Mouse (Mus musculus) forebrain, embryonic 12.5 days (tissue): ENCODE results near the gene Kif26b. TPM values are rescaled to one million over a fixed set of nuclear protein-coding genes. Genes with fewer than 3 reads are reported as not detected.

ENCODE experiments used
- ATAC-seq: fragments of 200-750 bp; cut with Nextera tagmentation; 2 replicates; pipeline ENCODE4 v1.8.0; 2017; ENCODE audit warnings: moderate TSS enrichment; ENCODE audit not compliant: low FRiP score
- H3K27ac ChIP-seq: fragments of 300-500 bp; sonication (generic); 2 replicates; pipeline ENCODE4 v1.5.1; 2016; ENCODE audit warnings: mild to moderate bottlenecking
- H3K27me3 ChIP-seq: fragments of 300-500 bp; sonication (generic); 2 replicates; pipeline ENCODE4 v1.6.1; 2016; ENCODE audit warnings: mild to moderate bottlenecking
- H3K36me3 ChIP-seq: fragments of 300-500 bp; sonication (generic); replicated peaks from 2 replicates; pipeline ENCODE4 v1.6.1; 2016; ENCODE audit warnings: mild to moderate bottlenecking
- H3K4me1 ChIP-seq: fragments of 300-500 bp; sonication (generic); 2 replicates; pipeline ENCODE4 v1.6.1; 2016
- H3K4me2 ChIP-seq: fragments of 300-500 bp; sonication (generic); 2 replicates; pipeline ENCODE4 v1.6.1; 2016; ENCODE audit warnings: mild to moderate bottlenecking, moderate library complexity
- H3K4me3 ChIP-seq: fragments of 300-500 bp; sonication (generic); replicated peaks from 2 replicates; pipeline ENCODE4 v1.5.1; 2016; ENCODE audit warnings: mild to moderate bottlenecking
- H3K9ac ChIP-seq: fragments of 300-500 bp; sonication (generic); 2 replicates; pipeline ENCODE4 v1.6.1; 2016; ENCODE audit warnings: mild to moderate bottlenecking
- H3K9me3 ChIP-seq: fragments of 300-500 bp; sonication (generic); 2 replicates; pipeline ENCODE4 v1.6.1; 2016
- WGBS: fragments of 180-500 bp; shearing (Covaris S2); methylation state at CpG from one replicate; pipeline ENCODE4 v1.1.7; 2016; 5-methylcytosine and 5-hydroxymethylcytosine counted together
- polyA plus RNA-seq: library from polyadenylated mRNA; unstranded; fragments of >200 nt; fragmentation: Nextera tagmentation; extraction: Ambion mirVana; gene quantifications from 2 replicates; pipeline ENCODE4 v1.2.1, GENCODE M21; 2016

Gene Kif26b
- polyA plus RNA-seq, 1 experiment from 2014 or later = 7.0 TPM

DNA sequence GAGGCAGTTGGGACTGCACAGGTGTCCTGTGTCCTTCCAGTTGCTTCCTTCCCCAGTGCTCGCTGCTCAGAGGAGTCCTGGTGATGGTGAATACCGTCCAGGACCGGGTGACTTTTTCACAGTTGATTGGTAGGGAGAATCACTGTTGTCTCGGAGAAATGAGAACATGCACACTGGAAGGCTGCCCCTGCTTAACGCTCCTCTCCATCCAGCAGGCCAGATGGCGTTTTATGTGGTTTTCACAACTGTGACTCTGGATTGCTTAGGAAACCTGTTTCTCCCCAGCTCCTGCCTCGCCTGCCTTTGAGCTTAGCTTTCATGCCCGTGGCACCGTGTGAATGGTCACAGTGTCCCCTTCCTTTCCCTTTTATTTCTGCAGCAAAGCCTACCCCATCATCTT lies 95.0 kb downstream of the Kif26b start:
- no peaks in the 10 kb centered on the region for H3K36me3 ChIP-seq
- no peak overlapping the region for H3K4me3 ChIP-seq
- WGBS = 70% methylated on average over 9 of the region's 9 CpGs
- H3K27me3 ChIP-seq = no peaks in the 10 kb centered on the region
- H3K4me1 ChIP-seq = peaks cover 9% of the 10 kb centered on the region; the same call in 1 of the 2 replicates
- no peaks in the 10 kb centered on the region for H3K9me3 ChIP-seq
- no peak for ATAC-seq
- H3K4me2 ChIP-seq = no peak overlapping the region
- no peak overlapping the region for H3K9ac ChIP-seq
- no peak overlapping the region for H3K27ac ChIP-seq

GRCm38 (mm10) chr1:178626961-178627381 lies 98.0 kb downstream of the Kif26b start:
- peaks cover 9% of the 10 kb centered on the region; the same call in 1 of the 2 replicates for H3K4me1 ChIP-seq
- 64% methylated on average over 6 of the region's 6 CpGs for WGBS
- H3K9ac ChIP-seq = no peak overlapping the region
- no peaks in the 10 kb centered on the region for H3K36me3 ChIP-seq
- H3K27me3 ChIP-seq = no peaks in the 10 kb centered on the region
- H3K9me3 ChIP-seq = no peaks in the 10 kb centered on the region
- H3K27ac ChIP-seq = no peak overlapping the region
- ATAC-seq = no peak
- no peak overlapping the region for H3K4me2 ChIP-seq
- no peak overlapping the region for H3K4me3 ChIP-seq

GRCm38 (mm10) chr1:178630042-178630441 lies 101.1 kb downstream of the Kif26b start:
- Histone ChIP-seq H3K27ac (no peak overlapping the region), H3K9ac (no peak overlapping the region), H3K36me3 (no peaks in the 10 kb centered on the region), H3K9me3 (no peaks in the 10 kb centered on the region), H3K4me2 (no peak overlapping the region), H3K4me3 (no peak overlapping the region), H3K27me3 (no peaks in the 10 kb centered on the region), H3K4me1 (peaks cover 16% of the 10 kb centered on the region; the same call in 1 of the 2 replicates)
- no peak for ATAC-seq
- 83% methylated on average over 5 of the region's 5 CpGs for WGBS

DNA sequence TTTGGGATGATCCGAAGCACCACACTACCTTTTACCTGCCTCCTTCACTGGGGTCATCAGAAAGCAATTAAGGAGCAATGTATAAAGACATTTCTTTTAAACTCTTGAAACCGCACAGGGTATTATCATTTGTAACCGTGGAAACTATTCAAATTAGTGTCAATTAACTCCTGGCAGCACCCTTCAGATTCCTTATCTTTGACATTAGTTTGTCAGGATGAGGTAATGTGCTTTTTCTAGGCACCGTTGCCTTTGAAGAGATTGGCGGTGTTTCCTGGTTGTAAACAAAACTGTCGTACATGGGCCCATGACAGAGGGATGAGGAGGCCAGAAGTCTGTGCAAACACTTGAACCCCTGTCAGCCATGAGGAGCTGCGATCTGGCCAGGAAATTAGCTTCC lies 102.9 kb downstream of the Kif26b start:
- Histone ChIP-seq H3K27me3 (no peaks in the 10 kb centered on the region), H3K9ac (no peak overlapping the region), H3K4me2 (no peak overlapping the region), H3K4me1 (peaks cover 14% of the 10 kb centered on the region; the same call in 1 of the 2 replicates), H3K36me3 (no peaks in the 10 kb centered on the region), H3K27ac (no peak overlapping the region), H3K9me3 (no peaks in the 10 kb centered on the region), H3K4me3 (no peak overlapping the region)
- WGBS = 47% methylated on average over 7 of the region's 7 CpGs
- no peak for ATAC-seq

DNA sequence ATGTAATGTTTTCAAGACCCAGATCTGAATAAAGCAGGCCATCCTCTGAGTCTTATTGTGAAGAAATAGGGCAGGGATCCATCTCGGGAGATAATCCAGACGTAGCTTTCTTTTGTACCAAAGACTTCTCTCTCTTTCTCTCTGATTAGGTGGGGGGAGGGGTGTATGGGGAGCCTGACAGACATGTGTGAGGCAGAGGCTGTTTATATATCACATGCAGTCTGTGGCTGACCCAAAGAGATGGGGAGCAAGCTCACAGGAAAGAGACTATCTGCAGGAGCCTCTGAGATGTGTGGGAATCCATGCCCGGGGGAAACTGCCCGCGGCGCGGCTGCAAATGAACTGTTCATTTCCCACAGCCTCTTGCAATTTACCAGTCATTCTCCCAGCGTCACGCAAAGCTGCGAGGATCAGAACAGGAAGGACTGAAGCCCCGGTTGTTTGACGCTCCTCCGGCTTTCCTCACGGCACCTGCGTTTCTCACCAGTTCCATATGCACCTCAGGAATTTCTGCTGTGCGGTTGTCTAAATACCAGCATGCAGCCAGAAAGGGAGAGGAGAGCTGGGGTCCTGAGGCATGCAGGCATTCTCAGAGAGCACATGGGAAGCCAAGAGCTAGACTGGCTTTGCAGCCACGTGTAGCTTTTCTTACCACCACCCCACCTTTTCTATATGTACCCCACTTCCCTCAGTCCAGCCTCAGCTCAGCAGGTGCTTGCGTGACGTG lies 105.6 kb downstream of the Kif26b start:
- peak overlapping the region; percentile 15; the same call in 1 of the 2 replicates for H3K4me2 ChIP-seq
- no peak overlapping the region for H3K9ac ChIP-seq
- H3K36me3 ChIP-seq = no peaks in the 10 kb centered on the region
- no peak overlapping the region for H3K4me3 ChIP-seq
- peaks cover 7% of the 10 kb centered on the region; the same call in 1 of the 2 replicates for H3K4me1 ChIP-seq
- no peak for ATAC-seq
- H3K9me3 ChIP-seq = no peaks in the 10 kb centered on the region
- WGBS = 59% methylated on average over 19 of the region's 19 CpGs
- H3K27me3 ChIP-seq = no peaks in the 10 kb centered on the region
- H3K27ac ChIP-seq = peak overlapping the region; percentile 19; the same call in 1 of the 2 replicates

DNA sequence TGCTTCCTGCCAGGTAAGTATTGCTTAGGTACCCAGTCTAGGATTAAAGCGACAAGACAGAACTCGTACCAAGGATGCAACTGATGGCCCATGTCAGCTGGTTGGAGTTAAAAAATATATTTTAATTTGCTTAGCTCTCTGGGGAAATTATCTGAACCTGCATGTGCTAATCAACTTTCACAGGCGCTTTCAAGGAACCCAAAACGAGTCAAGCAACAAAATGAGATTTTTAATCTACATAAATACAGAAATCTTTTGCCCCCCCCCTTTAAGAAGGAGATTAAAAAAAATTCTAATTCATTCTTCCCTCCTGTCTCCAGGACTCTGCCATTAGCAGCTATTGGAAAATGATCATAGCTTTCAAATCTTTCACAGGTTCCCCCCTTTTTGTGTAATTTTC lies 106.5 kb downstream of the Kif26b start:
- no peak overlapping the region for H3K4me3 ChIP-seq
- H3K36me3 ChIP-seq = no peaks in the 10 kb centered on the region
- ATAC-seq = no peak
- no peak overlapping the region for H3K27ac ChIP-seq
- H3K27me3 ChIP-seq = no peaks in the 10 kb centered on the region
- no peak overlapping the region for H3K4me2 ChIP-seq
- no peak overlapping the region for H3K9ac ChIP-seq
- no peaks in the 10 kb centered on the region for H3K9me3 ChIP-seq
- peaks cover 7% of the 10 kb centered on the region; the same call in 1 of the 2 replicates for H3K4me1 ChIP-seq
- WGBS = 88% methylated on average over 4 of the region's 4 CpGs

GRCm38 (mm10) chr1:178637293-178637692 lies 108.4 kb downstream of the Kif26b start:
- no peaks in the 10 kb centered on the region for H3K9me3 ChIP-seq
- no peak overlapping the region for H3K9ac ChIP-seq
- no peaks in the 10 kb centered on the region for H3K27me3 ChIP-seq
- WGBS = 87% methylated on average over 7 of the region's 7 CpGs
- no peak overlapping the region for H3K4me2 ChIP-seq
- peaks cover 7% of the 10 kb centered on the region; the same call in 1 of the 2 replicates for H3K4me1 ChIP-seq
- no peak for ATAC-seq
- no peak overlapping the region for H3K27ac ChIP-seq
- no peaks in the 10 kb centered on the region for H3K36me3 ChIP-seq
- no peak overlapping the region for H3K4me3 ChIP-seq

DNA sequence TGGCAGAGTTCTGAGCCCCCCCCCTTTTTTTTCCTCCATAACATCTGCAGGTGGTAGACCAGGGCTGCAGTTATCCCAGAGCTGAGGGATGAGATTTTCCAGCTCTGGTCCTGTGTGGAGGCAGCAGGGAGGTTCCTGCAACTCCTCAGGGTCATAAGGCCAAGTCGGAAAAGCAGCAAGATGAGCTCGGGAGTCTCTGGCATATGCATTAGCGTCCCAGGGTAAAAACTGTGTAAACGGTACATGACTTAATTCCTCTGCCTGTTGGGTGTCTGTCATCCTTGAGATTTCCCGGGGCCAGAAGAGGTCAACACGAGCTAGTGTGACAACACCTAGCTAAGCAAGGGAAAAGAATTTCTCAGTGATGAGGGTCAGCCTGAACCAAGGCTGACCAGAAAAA lies 111.0 kb downstream of the Kif26b start:
- H3K27ac ChIP-seq = no peak overlapping the region
- H3K4me2 ChIP-seq = no peak overlapping the region
- H3K9me3 ChIP-seq = no peaks in the 10 kb centered on the region
- H3K27me3 ChIP-seq = no peaks in the 10 kb centered on the region
- no peak for ATAC-seq
- no peak overlapping the region for H3K9ac ChIP-seq
- H3K4me1 ChIP-seq = no peaks in the 10 kb centered on the region
- H3K4me3 ChIP-seq = no peak overlapping the region
- 80% methylated on average over 6 of the region's 6 CpGs for WGBS
- H3K36me3 ChIP-seq = no peaks in the 10 kb centered on the region

DNA sequence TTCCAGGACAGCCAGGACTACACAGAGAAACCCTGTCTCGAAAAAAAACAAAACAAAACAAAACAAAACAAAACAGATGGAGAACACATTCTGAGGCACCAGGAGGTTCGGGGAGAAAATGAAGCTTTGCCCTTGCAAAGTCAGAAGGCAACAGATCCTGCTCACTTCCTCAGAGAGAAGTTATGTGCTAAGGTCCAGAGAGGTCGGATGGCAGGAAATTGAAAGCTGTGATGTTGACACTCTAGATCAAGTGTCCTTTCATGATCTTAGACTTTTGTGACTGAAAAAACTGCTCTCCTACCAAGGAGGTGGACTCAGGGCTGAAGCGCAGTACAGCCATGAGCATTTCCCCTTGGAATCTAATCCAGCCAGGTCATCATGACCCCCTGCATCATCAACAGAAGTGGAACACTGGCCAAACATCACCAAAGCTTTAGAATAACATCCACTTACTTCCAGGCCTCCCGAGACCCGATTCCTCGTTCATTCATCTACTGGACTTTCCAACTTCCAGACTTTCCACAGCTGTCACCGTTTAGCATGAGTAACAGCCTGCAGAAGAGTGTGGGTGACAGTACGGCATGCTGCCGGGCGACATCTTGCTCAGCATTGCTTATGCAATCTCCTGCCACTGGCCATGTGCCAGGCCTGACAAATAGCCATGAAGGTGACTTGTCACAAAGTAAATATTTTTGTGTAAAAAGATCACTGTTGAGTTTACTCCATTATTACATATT lies 112.0 kb downstream of the Kif26b start:
- Histone ChIP-seq H3K27me3 (no peaks in the 10 kb centered on the region), H3K36me3 (no peaks in the 10 kb centered on the region), H3K4me2 (no peak overlapping the region), H3K9ac (no peak overlapping the region), H3K4me3 (no peak overlapping the region), H3K9me3 (no peaks in the 10 kb centered on the region), H3K4me1 (no peaks in the 10 kb centered on the region), H3K27ac (no peak overlapping the region)
- no peak for ATAC-seq
- WGBS = 85% methylated on average over 11 of the region's 11 CpGs

- Histone ChIP-seq H3K4me3 (no peak overlapping the region), H3K4me1 (no peaks in the 10 kb centered on the region)
- WGBS = 72% methylated on average over 2 of the region's 2 CpGs
These were observed 112.9 kb downstream of the Kif26b start for GRCm38 (mm10) chr1:178641788-178642187.

GRCm38 (mm10) chr1:178644954-178645353 lies 116.0 kb downstream of the Kif26b start:
- H3K4me1 ChIP-seq = no peaks in the 10 kb centered on the region
- H3K9ac ChIP-seq = no peak overlapping the region
- no peak for ATAC-seq
- H3K27me3 ChIP-seq = no peaks in the 10 kb centered on the region
- no peak overlapping the region for H3K27ac ChIP-seq
- 76% methylated on average over 4 of the region's 4 CpGs for WGBS
- H3K36me3 ChIP-seq = no peaks in the 10 kb centered on the region
- no peak overlapping the region for H3K4me2 ChIP-seq
- no peaks in the 10 kb centered on the region for H3K9me3 ChIP-seq
- H3K4me3 ChIP-seq = no peak overlapping the region

More at GRCm38 (mm10) chr1:178641788-178642187, 112.9 kb downstream of the Kif26b start:
- Histone ChIP-seq H3K9me3 (no peaks in the 10 kb centered on the region), H3K27ac (no peak overlapping the region), H3K27me3 (no peaks in the 10 kb centered on the region), H3K4me2 (no peak overlapping the region), H3K36me3 (no peaks in the 10 kb centered on the region), H3K9ac (no peak overlapping the region)
- no peak for ATAC-seq

DNA sequence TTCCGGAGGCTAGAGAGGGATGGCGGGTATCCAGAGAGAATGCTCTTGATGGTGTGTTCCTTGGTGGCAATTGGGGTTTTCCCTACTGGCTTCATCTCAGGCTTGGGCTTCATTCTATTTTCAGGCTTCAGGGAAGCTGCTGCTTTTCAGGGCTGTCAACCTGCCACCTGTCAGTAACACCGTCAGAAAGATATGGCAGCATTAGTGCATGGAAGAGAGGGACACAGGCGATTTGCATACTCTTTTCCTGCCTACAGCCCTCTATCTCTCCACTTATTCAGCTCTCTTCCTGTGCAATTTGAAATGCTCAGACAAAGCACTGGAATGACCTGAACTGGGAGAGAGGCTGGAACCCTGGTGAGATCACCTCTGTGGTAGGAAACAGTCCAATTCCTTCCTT lies 117.7 kb downstream of the Kif26b start:
- Histone ChIP-seq H3K36me3 (no peaks in the 10 kb centered on the region), H3K27me3 (no peaks in the 10 kb centered on the region), H3K4me1 (no peaks in the 10 kb centered on the region), H3K4me2 (no peak overlapping the region), H3K27ac (no peak overlapping the region), H3K9ac (no peak overlapping the region), H3K4me3 (no peak overlapping the region), H3K9me3 (no peaks in the 10 kb centered on the region)
- 85% methylated on average over 4 of the region's 4 CpGs for WGBS
- ATAC-seq = no peak
